Mouse (Mus musculus) brain, adult 2 months (tissue): ENCODE data around the gene Cacna1e.

Experiments
- DNase-seq: peaks from one replicate; pipeline ENCODE4 v3.0.0; 2011; ENCODE audit warnings: low read depth, low spot score

Cacna1e gene

DNA sequence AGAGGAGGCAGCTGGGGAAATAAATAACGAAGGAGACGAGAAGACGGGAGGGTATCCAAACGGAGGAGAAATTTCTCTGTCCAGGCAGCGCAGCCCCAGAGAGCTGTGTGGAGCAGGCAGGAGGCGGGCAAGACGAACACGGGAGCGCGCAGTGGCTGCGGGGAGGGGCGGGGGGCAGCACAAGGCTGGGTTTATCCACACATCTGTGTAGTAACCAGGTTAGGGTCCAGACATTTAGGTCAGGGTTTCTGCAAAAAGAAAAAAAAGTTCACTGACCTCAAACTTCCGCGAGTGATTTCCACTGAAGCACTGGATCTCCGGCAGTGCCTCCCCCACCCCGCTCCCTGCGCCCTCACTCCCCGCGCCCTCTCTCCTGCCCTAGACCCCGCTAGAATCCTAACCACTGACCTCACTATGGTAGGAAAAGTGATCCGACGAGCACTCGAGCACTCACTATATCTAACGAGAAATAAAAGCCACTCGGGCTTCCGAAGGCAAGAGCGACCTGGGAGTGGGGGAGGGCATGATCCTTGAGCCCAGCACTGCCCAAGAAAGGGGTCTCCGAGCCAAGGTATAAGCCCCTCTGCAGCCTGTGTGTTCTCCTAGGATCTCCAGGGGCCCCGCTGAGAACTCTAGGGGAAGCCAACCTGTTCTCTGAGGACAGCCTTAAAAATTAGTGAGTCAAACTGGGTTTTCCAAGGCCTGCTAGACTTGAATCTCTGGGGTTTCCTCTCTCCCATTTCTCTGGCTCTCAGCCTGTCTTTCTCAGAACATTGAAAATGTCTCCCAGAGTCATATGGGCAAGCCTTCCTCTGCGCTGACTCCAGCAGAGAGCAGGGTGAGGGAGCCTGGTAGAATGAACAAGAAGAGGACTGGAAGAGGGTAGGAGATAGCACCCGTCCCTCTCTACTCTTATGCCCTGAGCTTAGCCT is at the start of gene Cacna1e:
Cacna1e (minus strand) TSS at position 227 of the 932 bp plus-strand sequence.
- no peak for DNase-seq

DNA sequence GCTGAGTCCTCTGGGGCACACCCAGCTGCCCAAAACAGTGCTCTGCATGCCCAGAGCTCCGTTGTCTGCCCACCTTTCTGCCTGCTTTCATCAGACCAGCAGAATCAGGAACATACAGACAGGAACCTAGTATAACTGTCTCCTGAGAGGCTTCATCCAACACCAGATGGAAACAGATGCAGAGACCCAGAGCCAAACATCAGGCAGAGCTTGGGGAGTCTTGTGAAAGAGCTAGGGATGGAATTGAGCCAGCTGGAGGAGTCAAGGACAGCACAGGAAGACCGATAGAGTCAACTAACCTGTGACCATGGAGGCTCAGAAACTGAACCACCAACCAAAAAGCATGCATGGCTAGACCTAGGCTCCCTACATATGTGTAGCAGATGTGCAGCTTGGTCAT is 34.1 kb upstream of the Cacna1e start:
- DNase-seq: no peak

DNA sequence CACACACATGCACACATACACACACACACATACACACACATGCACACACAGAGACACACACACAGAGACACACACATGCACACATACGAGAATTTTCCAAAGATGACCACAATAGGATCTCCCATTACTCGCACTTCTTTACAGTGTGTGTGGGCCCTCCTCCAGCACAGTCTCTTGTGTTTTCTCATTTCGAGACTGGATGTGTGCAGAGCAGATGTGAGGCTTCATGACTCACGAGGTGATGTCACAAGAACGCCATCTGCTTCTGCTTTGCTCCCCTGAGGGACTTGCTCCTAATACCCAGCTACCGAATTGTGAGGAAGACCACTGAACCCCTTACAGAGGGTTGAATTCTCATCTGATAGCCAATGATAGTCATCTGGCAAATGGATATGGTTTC is 33.1 kb upstream of the Cacna1e start:
- peak; percentile 70 for DNase-seq

GRCm38 (mm10) chr1:154909554-154909953 is 25.3 kb upstream of the Cacna1e start:
- no peak for DNase-seq

GRCm38 (mm10) chr1:154897390-154897789 is 13.1 kb upstream of the Cacna1e start:
- DNase-seq: no peak

GRCm38 (mm10) chr1:154890244-154890643 is 5.9 kb upstream of the Cacna1e start:
- no peak for DNase-seq

- DNase-seq: no peak
These were observed 4.2 kb upstream of the Cacna1e start for GRCm38 (mm10) chr1:154888495-154888894.

DNA sequence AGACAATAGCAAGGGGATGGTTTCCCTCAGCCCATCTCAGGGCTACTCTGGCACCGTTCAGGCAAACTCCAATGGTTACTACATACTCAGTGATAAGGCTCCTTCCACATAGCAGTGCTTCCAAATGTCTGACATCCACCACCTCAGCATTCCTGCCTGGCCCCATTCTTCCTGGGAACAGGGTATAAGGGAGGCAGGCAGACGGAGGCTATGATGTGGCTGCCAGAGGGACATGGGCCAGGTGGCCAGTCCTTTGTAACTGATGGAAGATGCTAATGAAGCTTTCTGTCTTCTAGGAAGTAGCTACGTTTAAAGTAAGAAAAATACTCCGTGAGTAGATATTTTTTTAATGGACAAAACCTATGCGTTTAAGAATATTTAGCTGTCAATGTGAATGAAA is 3.7 kb upstream of the Cacna1e start:
- DNase-seq: peak; percentile 79

- no peak for DNase-seq
These were observed 3.2 kb upstream of the Cacna1e start for GRCm38 (mm10) chr1:154887546-154887945.

- DNase-seq: no peak
These were observed 2.3 kb upstream of the Cacna1e start for GRCm38 (mm10) chr1:154886611-154887010.

DNA sequence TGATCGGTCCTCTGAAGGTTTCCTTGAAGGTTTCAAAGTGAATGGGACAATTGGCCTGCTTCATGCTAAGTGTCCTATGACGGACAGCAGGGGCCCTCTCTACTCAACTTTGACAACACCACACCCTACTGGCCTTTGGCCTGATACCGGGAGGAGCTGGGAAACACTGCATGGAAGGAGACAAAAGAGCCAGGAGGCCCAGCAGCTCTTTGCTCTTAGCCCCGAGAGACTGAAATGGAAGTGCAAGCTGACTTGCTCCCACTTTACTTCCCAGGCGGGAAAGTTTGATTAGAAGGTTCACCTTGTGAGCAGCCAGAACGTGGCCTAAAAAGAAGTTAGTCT is 877 bp upstream of the Cacna1e start:
- no peak for DNase-seq

GRCm38 (mm10) chr1:154883596-154884191 is 607 bp downstream of the Cacna1e start:
- no peak for DNase-seq

- peak; percentile 89 for DNase-seq
These were observed 18.3 kb downstream of the Cacna1e start for GRCm38 (mm10) chr1:154865981-154866380.

- DNase-seq: peak; percentile 98
These were observed 22.9 kb downstream of the Cacna1e start for GRCm38 (mm10) chr1:154861416-154861815.

- no peak for DNase-seq
These were observed 29.7 kb downstream of the Cacna1e start for GRCm38 (mm10) chr1:154854564-154854963.

GRCm38 (mm10) chr1:154850515-154851287 is 33.6 kb downstream of the Cacna1e start:
- DNase-seq: no peak

DNA sequence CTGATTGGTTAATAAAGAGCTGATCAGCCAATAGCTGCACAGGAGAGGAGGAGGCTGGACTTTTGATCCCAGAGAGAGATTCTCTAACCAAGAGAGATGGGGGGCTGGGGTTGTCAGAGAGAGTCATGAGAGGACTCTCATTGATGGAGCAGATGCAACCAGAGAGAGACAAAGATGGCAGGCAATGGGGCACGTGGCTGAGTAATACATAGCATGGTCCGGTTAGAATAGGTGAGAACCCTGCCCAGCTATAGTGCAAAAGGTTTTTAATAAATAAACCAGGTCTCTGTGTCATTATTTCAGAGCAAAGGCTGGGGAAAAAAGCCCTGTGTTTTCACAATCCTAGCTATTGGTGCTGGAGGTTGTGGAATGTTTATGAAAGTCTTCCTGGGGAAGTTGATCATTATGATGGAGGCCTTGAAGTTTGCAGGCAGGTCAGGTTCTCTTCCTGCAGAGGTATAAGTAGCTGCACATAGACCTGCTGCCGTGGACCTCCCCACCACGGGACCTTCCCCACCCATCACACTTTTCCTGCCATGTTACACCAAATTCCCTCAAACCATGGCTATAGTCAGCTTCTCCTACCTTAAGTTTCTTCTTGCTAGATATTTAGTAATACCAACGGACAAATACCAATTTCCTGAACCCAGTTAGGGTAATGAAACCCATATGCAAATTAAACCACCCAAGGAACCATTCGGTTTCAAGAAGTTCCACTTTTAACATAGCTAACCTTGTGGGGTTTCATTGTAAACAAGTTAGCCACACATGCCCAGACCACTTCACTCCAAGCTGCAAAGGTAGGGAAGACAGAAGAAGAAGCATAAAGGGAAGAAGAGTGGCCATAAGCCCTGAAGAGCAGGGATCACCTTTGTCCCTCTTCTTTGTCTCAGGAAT is 35.4 kb downstream of the Cacna1e start:
- no peak for DNase-seq

DNA sequence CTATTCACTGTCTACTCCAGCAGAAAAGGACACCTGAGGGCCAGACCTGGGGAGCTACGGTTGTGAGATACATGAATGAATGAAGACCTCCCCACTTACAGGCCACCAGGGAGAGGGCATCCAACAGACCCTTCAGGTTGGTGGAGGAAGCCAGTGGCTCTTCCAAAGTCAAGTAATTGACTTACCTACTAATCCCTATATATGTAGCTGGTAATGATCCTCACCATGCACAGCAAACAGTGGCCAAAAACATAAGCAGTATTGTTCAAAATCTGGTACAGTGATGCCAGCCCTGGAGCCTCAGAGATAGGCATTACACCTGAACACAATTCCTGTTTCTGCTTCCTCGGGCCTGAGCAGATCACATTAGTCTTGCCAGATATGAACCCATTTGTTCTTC is 37.4 kb downstream of the Cacna1e start:
- no peak for DNase-seq

GRCm38 (mm10) chr1:154843427-154843826 is 40.9 kb downstream of the Cacna1e start:
- no peak for DNase-seq

GRCm38 (mm10) chr1:154842336-154842735 is 42.0 kb downstream of the Cacna1e start:
- peak; percentile 59 for DNase-seq

- no peak for DNase-seq
These were observed 43.2 kb downstream of the Cacna1e start for GRCm38 (mm10) chr1:154841057-154841630.
